Mouse (Mus musculus) ovary, postnatal 14 days (tissue): ENCODE measurements around the gene Rbm19.
A peak's percentile ranks its signal among the peaks of the same experiment; 100 is the strongest.
"Not testable (repeated sequence)": the region's sequence is repeated elsewhere in the genome, so short reads cannot be mapped to it uniquely, and the experiment has no call there.

Experiments
- DNase-seq: peaks from one replicate; pipeline ENCODE4 v3.0.0; 2022; ENCODE audit warnings: low spot score

Rbm19 gene

DNA sequence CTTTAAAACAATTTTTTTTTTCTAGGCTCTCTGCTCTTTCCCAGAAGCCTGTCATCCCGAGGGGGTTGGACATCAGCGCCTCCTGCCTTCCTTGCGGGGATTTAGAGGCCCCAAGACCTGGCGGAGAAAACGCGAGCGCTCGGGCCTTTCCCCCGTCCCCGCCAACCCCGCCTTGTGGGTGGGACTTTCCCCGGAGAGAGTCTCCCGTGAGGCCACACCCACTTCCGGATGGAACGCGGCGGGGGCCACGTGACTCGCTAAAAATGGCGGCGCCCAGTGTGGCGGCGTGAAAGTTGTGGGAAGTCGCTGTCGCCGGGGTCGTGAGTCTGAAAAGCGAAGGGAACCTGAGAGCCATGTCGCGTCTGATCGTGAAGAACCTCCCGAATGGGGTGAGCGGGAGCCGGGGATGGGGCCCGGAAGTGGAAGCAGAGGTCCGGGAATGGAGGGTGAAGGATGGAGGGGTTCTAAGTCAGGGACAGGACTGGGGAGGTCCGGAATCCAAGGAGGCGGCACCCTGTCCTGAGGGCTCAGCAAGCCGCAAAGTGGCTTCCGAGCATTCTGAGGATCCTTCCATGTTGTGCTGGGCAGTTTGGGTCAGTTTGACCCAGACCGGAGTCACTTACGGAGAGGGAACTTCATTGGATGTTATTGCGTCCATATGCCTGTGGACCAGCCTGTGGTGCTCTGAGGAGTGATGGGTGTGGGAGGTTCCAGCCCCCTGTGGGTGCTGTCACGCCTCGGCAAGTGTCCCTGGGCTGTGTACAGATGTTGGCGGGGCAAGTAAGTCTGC, at the start of gene Rbm19:
Rbm19 (plus strand) TSS at position 205 of the 790 bp plus-strand sequence.
- peak; percentile 85 for DNase-seq

DNA sequence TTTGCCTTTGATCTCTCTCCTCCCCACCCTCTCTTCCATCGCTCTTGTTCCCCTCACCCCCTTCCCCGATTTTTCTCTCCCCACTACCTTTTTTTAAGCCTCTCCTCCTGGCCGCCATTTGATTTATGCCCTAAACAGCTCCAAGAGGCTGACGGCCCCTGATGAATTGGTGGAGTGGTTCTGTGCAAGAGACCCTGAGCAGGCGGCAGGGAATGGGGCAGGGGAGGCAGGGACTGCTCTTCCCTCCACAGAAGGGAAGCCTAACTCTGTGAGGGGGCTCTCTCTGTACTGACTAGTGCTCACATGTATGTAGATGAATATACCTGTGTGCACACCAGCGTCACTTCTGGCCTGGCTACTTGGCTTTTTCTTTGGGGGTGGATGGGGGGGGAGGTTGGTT, 49.0 kb upstream of the Rbm19 start:
- DNase-seq = no peak

DNA sequence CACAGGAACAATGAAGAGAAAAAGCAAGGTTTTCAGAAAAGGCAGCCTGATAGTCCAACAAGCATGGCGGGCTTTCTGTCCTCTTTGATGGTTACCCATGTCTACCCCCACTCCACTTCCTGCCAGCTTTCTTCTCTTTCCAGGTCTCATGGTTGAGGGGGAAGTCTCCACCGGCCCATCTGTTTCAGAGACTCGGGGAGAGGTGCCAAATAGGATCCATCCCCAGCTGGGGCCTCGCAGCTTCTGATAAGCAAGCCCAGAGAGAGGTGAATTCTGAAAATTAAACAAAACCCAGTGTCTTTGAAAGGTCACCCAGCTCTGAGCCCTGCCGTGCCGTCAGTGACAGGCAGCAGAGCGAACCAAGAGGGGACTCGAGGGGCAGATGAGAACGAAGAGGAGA, 42.2 kb upstream of the Rbm19 start:
- DNase-seq = no peak

DNA sequence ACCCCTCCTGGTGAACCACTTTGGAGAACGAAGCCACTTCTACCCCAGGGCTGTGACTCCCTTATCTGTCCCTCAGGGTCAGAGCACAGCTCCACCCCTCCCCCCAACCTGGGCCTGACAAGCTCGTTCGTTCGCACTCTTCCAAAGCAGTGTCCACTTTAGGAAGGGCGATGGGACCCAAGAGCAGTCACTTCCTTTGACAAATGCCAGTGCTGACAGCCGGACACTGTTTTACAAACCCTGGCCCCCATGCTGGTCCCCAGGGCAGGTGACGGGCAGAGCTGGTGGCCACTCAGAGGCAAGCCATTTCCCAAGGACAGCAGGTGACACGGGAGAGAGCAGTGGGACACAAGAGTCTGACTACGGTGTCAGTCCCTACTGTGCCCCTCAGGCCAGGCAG, 36.2 kb upstream of the Rbm19 start:
- DNase-seq = no peak

DNA sequence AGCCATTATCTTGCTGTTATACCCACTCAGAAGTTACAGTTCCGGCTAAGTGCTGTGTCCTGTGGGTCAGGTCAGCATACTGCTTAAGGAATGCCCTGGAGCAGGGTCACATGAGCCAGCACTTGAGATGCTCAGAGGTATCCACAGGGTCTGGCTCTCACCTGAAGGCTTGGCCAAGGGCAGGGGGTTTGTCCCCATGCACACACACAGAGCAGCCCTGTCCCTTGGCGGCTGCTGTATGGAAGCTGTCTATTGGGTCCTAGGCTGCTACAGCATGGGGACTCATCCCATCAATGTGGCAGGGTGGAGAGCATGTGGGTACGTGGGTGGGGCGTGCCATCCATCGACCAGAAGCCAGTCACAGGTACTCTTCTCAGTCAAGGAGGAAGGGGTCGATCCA, 35.8 kb upstream of the Rbm19 start:
- no peak for DNase-seq

DNA sequence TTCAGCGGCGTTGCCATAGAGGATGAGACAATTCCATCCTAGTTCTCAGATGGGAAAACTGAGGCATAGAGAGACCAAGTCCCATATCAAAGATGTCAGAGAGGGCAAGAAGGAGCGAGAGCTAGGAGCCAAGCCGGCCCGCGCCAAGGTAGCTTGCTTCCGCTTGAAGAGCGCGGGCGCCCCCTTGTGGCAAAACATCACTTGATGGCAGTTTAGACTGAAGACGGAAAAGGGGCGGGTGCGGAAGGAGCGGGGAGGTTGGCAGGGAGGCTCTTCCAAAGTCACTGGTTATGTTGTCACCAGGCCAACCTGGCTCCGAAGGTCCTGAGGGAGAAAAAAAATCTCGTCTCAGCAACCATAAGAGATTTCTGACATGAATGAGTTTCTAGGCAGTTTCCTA, 27.7 kb upstream of the Rbm19 start:
- DNase-seq = peak; percentile 90

DNA sequence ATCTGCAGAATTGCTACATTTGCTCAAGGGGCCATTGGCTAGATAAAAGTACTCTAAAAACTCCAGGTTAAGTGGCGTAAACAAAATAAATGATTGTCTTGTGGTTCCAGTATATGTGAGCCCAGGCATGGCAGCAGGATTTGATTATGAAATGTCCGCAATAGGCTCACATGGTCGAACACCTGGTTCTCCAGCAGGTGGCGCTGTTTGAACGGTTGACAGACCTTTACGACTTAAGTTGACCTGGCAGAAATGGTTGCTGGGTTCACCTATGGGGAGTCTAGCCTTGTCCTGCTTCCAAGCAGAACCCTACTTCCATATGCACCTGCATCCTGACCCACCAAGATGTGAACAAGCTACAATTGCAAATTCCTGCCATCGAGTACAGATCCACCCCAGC, 21.7 kb upstream of the Rbm19 start:
- no peak for DNase-seq

DNA sequence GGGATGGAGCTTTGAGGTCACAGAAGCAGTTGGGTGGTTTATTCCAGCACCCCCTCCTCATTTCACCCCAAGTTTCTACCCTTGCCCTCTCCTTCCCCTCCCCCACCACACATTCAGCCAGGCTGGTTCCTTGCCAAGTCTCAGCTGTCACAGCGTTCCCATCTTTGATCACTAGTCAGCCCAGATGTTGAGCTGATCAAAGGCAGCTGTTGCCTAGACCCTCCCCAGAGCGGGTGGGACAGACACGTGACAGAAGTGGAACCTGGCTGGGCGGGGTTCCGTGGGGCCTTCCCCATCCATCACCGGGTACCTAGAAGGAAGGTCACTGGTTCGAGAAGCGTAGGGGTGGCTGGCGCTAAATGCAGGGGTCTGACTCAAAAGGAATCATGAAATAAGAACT, 19.2 kb upstream of the Rbm19 start:
- no peak for DNase-seq

DNA sequence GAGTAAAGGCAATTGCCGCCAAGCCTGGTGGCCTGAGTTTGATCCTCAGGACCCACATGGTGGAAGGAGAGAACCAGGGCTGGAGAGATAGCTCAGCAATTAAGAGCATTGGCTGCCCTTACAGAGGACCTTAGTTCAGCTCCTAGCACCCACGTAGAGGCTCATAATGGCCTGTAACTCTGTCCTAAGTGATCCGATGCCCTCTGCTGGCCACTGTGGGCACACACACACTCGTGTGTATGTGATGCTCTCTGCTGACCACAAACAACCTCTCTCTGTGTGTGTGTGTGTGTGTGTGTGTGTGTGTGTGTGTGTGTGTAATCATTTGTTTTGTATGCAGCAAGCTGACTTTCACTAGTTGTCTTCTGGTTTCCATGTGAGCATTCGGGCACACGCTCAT, 15.5 kb upstream of the Rbm19 start:
- DNase-seq = no peak

DNA sequence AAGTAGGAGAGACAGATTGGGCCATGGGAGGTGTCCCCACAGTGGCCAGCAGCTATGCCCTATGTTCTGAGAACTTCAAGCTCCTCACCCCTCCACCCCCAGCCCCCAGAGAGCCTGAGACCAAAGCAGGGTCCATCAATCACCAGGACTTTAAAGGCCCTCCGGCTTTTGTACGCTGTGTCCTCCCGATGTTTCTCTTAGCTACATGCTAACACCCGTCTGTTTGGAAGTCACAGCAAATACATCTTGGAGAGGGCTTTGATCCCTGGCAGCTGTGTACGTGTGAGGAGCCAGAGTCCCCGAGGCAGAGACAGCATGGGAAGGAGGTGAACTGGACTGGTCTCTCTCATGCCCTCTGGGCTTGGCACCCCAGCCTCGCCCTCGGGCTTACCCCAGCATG, 14.2 kb upstream of the Rbm19 start:
- DNase-seq = no peak

DNA sequence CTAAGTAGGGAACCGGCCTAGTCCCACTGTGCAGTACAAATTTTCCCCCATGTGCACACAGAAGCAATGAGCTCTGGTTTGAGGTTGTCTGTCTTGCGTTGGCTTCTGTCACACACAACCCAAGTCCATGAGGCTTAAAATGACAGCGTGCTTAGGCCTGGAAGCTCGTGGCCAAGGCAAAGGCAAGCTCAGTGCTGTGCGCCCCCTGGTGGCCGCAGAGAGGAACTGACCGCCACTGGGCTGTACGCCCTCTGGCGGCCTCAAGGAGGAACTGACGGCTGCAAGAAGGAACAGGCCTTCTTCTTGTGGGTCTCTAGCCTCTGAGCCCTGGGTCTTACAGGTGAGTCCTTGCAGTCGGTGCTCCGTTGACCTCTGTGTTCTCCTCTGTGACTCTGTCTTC, 13.5 kb upstream of the Rbm19 start:
- peak; percentile 43 for DNase-seq

DNA sequence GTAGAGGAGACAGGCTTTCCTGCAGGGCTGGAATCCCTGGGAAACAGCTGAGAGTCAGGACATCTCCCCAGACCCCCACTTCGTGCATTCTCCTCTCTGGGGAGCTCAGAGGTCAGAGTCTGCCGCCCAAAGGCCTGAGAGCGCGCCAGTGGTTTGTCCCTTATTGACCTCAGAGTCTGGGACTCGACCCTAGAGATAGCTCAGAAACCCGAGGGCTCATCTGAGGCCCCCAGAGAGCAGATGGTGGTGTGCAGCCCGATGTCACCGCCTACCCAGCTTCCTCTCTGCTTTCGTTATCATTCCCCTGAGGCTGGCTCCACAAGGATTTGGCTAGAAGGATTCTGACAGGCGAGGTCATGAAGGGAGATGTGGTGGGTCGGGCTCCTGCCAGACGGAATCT, 12.8 kb upstream of the Rbm19 start:
- no peak for DNase-seq

DNA sequence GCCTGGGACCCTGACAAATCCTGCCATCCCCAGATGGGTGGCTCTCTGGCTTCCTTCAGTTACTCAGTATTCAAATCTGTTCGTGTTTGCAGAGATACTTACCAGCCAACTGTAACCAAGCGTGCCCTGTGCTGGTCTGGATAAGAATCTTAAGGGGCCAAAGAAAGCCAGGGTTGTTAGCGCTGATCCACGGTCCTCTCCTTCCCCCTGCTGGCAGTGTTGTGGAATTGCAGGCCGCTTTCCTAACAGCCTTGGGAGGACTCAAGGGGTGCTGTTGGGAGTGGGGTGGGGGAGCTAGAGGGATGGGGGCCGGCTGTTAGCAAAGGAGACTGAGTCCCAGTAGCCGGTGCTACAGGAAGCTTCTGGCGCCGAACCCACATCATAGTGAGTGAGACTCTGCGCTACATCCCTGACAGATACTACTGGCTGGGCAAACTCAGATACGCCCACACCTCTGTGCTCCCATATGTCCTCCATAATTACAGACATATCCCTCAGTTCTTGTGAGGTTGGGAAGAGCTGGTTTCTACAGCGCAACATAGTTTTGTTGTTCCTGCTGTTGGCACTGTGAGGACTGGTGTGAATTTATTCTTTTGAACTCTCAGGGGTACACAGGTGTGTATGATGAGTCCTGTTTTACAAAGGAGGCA, 9.7 kb upstream of the Rbm19 start:
- no peak for DNase-seq

DNA sequence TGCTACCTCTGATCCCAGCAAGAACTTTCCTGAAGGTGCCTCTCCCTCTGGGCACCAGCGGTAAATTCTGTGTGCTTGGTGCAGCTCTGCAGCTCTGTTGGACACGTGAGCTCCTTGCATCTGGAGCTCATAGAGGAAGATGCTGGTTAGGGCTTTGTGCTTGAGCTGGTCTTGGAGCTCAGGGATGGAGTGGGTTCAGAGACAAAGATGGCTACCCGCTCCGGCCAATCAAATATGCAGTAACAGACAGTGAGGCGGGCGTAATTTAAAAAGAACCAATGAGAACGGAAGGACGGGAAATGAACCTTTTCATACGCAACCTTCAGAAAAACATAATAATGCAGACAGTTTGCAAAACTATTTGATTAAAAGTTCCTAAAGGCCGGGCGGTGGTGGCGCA, 1.9 kb upstream of the Rbm19 start:
- DNase-seq = no peak

DNA sequence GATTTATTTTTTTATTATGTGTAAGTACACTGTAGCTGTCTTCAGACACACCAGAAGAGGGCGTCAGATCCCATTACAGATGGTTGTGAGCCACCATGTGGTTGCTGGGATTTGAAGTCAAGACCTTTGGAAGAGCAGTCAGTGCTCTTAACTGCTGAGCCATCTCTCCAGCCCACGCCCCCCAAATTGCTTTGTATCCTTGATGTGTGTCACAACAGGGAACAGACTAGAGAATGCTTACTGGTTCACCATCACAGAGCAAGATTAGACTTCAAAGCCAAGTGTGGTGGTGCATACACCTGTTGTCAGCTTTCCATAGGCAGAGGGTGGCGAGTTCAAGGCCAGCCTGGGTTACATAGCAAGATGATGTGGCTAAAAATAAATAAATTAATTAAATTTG, 896 bp downstream of the Rbm19 start:
- DNase-seq = not testable (repeated sequence)

DNA sequence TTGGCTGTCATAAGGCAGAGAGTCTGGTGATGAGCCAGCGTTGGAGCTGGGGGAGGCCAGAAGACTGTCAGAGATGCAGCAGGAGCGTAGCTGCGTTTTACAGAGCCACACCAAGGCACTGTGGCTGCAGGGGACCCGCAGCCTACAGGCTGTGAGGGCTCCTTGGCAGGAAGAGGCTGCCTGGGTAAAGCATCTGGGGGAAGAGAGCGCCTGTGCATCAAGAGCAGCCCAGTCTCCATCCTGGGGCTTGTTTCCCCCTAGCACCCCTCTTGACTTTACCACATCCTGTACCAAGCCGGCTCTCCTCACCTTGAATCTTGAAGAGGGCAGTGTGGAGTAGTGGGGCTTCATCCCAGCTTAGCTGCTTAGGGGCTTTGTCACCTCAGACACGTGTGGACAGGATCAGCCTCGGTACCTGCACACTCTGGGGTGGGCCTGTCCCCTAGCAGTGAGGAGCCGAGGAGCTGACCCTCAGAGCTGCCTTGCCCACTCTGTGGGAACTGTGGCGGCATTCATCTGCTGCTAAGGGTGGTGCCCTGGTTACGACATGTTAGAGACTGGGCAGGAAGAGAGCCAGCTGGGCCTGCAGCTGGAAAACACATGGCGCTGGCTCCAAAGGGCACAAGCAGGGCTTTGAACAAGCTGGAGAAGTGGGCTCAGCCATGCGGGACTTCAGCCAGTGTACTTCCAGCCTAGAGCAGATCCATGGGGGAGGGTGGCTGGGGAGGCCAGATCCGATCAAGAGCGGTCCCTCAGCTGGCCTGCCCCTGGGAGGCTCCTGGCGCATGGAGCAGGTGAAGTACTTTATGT, 8.8 kb downstream of the Rbm19 start:
- DNase-seq = no peak

DNA sequence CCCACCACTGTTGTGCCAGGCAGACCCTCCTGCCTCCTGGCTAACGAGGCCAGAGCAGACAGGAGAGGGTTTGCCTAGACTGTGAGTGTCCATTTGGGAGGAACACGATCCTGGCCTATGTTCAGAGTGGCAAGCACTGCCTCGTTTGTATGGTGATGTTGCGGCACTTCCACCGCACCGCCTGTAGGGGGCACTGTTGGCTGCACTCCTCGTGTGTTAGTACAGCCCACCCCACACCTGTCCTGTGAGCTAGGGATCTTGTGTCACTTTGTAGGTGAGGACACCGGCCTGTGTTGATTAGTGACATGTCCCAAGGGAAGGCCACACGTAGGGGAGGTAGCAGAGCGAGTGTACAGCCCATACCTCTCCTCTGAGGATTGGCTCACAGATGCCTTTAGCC, 11.4 kb downstream of the Rbm19 start:
- DNase-seq = no peak

DNA sequence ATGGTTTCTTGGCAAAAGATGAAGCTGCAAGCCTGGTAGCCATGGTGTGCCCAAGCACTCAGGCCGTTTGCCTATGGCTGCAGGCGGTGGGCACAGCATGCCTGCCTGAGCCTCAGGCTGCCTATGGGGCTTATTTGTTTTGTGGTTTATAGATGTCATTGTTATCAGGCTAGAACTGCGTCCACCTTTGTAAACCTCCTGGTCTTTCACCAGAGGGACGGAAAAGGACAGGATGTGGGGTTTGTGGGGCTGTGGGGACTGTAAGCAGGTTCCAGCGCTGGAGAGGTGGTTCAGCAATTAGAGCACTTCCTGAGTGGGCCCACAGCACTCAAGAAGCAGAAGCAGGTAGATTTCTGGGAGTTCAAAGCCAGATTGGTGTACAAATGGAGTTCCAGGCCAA, 12.2 kb downstream of the Rbm19 start:
- DNase-seq = no peak

DNA sequence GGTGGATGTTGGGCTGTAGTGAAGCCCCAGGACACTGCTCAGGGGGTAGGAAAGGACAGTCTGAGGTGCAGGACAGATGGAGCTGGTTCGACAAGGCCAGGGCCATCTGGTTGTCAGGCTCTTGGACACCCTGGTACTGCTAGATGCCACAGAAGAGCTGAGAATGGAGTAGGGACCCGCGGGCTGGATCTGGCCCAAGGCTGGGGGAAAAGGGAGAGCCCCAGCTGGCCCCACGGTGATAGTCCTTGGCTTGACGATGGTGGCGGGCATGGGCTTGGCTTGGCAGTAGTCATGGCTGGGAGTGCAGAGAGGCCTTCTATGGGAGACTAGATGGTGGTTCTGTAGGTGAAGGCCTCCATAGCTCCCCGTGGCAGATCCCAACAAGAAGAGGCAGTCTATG, 12.8 kb downstream of the Rbm19 start:
- DNase-seq = no peak

DNA sequence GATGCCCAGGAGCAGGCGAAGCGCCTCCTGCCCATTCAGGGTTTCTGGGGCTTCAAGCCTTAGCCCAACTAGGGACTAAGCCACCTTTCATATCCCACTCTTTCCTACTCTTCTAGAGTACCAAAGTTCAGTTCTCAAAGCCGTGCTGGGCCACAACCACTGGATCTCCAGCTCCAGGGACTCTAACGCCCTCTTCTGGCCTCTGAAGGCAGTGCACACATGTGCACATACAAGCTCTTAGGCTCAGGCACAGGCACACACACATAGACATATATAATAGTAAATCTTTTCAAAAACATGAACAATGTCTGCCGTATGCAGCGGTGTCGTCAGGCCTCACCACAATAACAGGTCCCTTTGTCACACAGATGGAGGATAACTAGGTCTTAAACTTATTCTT, 13.5 kb downstream of the Rbm19 start:
- no peak for DNase-seq

DNA sequence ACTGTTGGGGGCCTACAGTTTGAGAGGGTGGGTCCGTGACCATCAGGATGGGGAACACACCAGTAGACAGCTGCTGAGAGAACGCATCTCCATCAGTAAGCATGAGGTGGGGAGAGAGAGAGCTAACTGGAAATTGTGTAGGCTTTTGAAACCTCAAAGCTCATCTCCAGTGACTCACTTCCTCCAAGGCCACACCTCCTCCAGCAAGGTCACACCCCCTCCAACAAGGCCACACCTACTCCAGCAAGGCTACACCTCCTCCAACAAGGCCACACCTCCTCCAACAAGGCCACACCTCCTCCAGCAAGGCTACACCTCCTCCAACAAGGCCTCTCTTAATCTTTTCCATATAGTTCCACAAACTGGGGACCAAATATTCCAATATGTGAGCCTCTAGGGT, 13.9 kb downstream of the Rbm19 start:
- DNase-seq = no peak

DNA sequence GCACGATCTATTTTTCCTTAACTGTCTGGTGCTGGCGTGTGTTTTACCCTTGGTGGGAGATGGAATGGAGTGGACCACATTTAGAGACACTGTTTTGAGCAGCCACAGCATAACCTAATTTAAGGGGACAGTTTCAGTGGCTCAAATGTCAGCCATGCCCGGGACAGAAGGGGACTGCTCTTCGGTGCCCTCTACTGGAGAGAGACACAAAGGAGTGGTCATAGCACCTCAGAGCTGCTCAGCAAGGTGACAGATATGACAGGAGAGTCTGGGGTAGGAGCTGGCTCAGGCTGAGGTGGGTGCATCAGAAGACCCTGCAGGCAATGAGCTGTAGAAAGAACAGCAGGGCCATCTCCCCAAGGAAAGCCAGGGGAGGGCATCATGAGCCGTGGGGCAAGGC, 15.3 kb downstream of the Rbm19 start:
- DNase-seq = no peak

DNA sequence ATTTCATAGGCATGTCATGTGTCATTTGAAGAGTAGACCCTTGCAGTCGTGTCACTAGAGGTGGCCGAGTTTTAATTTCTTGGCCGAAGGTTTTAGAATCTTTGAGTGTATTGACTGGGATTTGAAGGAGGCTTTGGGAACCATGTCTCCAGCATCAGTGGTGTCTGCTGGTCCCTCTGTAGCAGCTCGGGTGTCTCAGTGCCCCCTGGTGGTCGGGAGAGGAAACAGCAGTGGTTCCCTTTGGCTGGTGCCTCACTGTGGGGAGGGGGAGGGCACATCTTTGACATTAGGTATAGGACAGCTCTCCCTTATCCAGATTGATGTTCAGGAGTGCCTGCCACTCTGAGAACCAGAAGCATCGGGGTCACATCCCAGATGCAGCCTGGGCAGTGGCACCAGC, 17.7 kb downstream of the Rbm19 start:
- DNase-seq = peak; percentile 46
